Mouse (Mus musculus) heart, postnatal 0 days (tissue): ENCODE results near the gene Map2k5.

Experiments
- CTCF ChIP-seq: IDR thresholded peaks from 2 replicates; pipeline ENCODE4 v1.5.1; 2016; ENCODE audit warnings: antibody characterized with exemption, control low read depth, low read depth
- EP300 ChIP-seq: IDR thresholded peaks from 2 replicates; pipeline ENCODE4 v1.6.1; 2016; ENCODE audit warnings: antibody characterized with exemption, low read depth

DNA sequence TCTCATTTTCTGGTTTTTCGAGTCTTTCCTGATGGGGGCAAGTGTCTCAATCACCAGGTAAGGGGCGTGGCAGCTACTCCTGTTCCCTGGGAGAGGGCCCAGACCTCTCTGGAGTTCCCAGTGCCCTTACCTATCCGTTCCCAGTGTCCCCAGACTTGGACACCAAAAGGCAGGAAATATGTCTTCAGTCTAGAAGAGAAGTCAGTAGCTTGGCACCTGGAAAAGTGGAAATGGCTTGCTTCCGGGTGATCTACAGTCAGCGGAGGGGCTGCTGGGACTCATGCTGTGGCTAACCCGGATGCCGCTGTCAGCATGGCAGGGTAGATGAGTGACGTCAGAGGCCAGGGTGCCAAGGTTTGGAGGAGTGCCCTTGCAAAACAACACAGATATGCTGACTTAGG lies 248.1 kb downstream of the Map2k5 start:
- TF ChIP-seq CTCF = no peak
- no peak for TF ChIP-seq EP300
